Comparison of ENCODE assay signal across 14 mouse cellular contexts in genomic region chr4:22946788-22947406, GRCm38 (mm10).
DNase-seq lines count a peak whose midpoint lies in the region; ATAC-seq and TF ChIP-seq lines count a peak whose summit lies in the region.
"Had no signal": no experiment of that assay in that cellular context is flagged by ENCODE, and none has a peak within 500 bp of the region (broad histone marks: within the 10 kb centered on the region; RNA-seq: fewer than 3 reads in every experiment).

No protein-coding gene starts in this region.

- peak; percentile 27 to 42 for DNase-seq in cerebellum, postnatal 14 days
- no peak for DNase-seq in cerebellum, adult 11-12 months
- peak; percentile 21 for DNase-seq in embryonic facial prominence, embryonic 10.5 days (ENCODE audit: low spot score)
- peak; percentile 76 for DNase-seq in hindbrain, postnatal 0 days (ENCODE audit: low spot score)
- no peak for DNase-seq in thymus, postnatal 25 days
- DNase-seq in heart, postnatal 14 days = no peak
- DNase-seq in thymus, postnatal 0 days (ENCODE audit: low spot score) = no peak
- DNase-seq: B cell, adult 2 months; gastrocnemius, postnatal 25 days; kidney, postnatal 14 days; lung, postnatal 4 days had no signal

- peak; percentile 82 for ATAC-seq in hindbrain, postnatal 0 days
- peak; percentile 91 for ATAC-seq in neural tube, embryonic 13.5 days (ENCODE audit: low read depth)

- H3K27me3 ChIP-seq in embryonic facial prominence, embryonic 10.5 days (replicated peaks; ENCODE audit: low read depth, poor library complexity, severe bottlenecking) = no peaks in the 10 kb centered on the region
- H3K27me3 ChIP-seq in hindbrain, postnatal 0 days (ENCODE audit: insufficient read depth, low read length) = no peaks in the 10 kb centered on the region
- no peaks in the 10 kb centered on the region for H3K27me3 ChIP-seq in neural tube, embryonic 13.5 days
- H3K27me3 ChIP-seq: embryonic facial prominence, embryonic 12.5 days; limb, embryonic 15.5 days had no signal

- H3K4me1 ChIP-seq in embryonic facial prominence, embryonic 10.5 days = peaks cover 9% of the 10 kb centered on the region
- H3K4me1 ChIP-seq in hindbrain, postnatal 0 days (ENCODE audit: insufficient read depth, low read length) = no peaks in the 10 kb centered on the region
- peaks cover 13% of the 10 kb centered on the region for H3K4me1 ChIP-seq in neural tube, embryonic 13.5 days (replicated peaks)
- H3K4me1 ChIP-seq: embryonic facial prominence, embryonic 12.5 days; limb, embryonic 15.5 days had no signal

- no peak for TF ChIP-seq CTCF in hindbrain, postnatal 0 days (IDR thresholded peaks at IDR 0.05; ENCODE audit: low read depth)

- WGBS in embryonic facial prominence, embryonic 10.5 days = 39% methylated on average over 7 of the region's 7 CpGs
- 30% methylated on average over 7 of the region's 7 CpGs for WGBS in hindbrain, postnatal 0 days
- WGBS in neural tube, embryonic 13.5 days = 30% methylated on average over 7 of the region's 7 CpGs

- H3K36me3 ChIP-seq in embryonic facial prominence, embryonic 10.5 days (replicated peaks) = no peaks in the 10 kb centered on the region
- H3K36me3 ChIP-seq in hindbrain, postnatal 0 days (ENCODE audit: insufficient read depth, low read length) = no peaks in the 10 kb centered on the region
- no peaks in the 10 kb centered on the region for H3K36me3 ChIP-seq in neural tube, embryonic 13.5 days
- H3K36me3 ChIP-seq: embryonic facial prominence, embryonic 12.5 days; limb, embryonic 15.5 days had no signal

- no peak overlapping the region for H3K27ac ChIP-seq in embryonic facial prominence, embryonic 10.5 days (replicated peaks)
- H3K27ac ChIP-seq in hindbrain, postnatal 0 days = no peak overlapping the region
- H3K27ac ChIP-seq in neural tube, embryonic 13.5 days (replicated peaks) = no peak overlapping the region
- H3K27ac ChIP-seq: embryonic facial prominence, embryonic 12.5 days; limb, embryonic 15.5 days had no signal

- no peak overlapping the region for H3K9ac ChIP-seq in hindbrain, postnatal 0 days (replicated peaks; ENCODE audit: low read length)
- no peak overlapping the region for H3K9ac ChIP-seq in neural tube, embryonic 13.5 days
- H3K9ac ChIP-seq: embryonic facial prominence, embryonic 12.5 days; limb, embryonic 15.5 days had no signal

- intact Hi-C loops in heart, postnatal 14 days (cut with DNase I) = no loop called here

- H3K4me3 ChIP-seq in embryonic facial prominence, embryonic 10.5 days = no peak overlapping the region
- no peak overlapping the region for H3K4me3 ChIP-seq in hindbrain, postnatal 0 days (ENCODE audit: low read length)
- no peak overlapping the region for H3K4me3 ChIP-seq in neural tube, embryonic 13.5 days
- H3K4me3 ChIP-seq: embryonic facial prominence, embryonic 12.5 days; limb, embryonic 15.5 days had no signal

- H3K9me3 ChIP-seq in embryonic facial prominence, embryonic 10.5 days = no peaks in the 10 kb centered on the region
- no peaks in the 10 kb centered on the region for H3K9me3 ChIP-seq in hindbrain, postnatal 0 days (ENCODE audit: low read length)
- H3K9me3 ChIP-seq in neural tube, embryonic 13.5 days = no peaks in the 10 kb centered on the region
- H3K9me3 ChIP-seq: embryonic facial prominence, embryonic 12.5 days; limb, embryonic 15.5 days had no signal

- 0 out of 2 replicates have a peak overlapping the region, but pooled peaks have one; percentile 13 for H3K4me2 ChIP-seq in hindbrain, postnatal 0 days (ENCODE audit: low read depth, low read length)
- H3K4me2 ChIP-seq in neural tube, embryonic 13.5 days = 0 out of 2 replicates have a peak overlapping the region, but pooled peaks have one; percentile 24
- H3K4me2 ChIP-seq: embryonic facial prominence, embryonic 12.5 days; limb, embryonic 15.5 days had no signal

Comparison
In these comparisons a context has a peak if more than half of its experiments do, and no peak if none do; other contexts are left out.
1. DNase-seq: peak in cerebellum, postnatal 14 days (2 of 2), embryonic facial prominence, embryonic 10.5 days (single experiment) and hindbrain, postnatal 0 days (single experiment); none in cerebellum, adult 11-12 months (single experiment), thymus, postnatal 25 days (single experiment), heart, postnatal 14 days (0 of 2) and thymus, postnatal 0 days (single experiment).